Comparison of ENCODE assay signal across 7 mouse cellular contexts in the genomic region with DNA sequence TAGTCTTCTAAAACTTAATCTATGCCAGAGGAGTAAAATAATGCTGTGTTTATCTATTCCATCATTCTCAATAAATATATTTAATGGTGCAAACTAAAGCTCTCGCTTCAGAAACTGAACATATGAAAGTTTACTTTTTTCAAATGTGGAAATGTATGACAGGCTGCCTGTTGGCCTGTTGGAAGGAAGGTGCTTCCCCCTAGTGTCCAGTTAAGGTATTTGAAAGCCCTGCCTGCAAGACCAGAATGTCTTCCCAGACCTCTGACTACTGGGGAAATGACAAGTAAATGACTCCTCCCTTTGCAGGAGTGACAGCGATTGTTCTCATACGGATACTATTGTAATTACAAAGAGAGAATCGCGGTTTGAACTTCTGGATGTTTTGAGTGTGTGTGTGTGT. TPM values are rescaled to one million over a fixed set of nuclear protein-coding genes. Genes with fewer than 3 reads are reported as not detected.
A peak's percentile ranks its signal among the peaks of the same experiment; 100 is the strongest.
DNase-seq lines count a peak whose midpoint lies in the region; ATAC-seq and TF ChIP-seq lines count a peak whose summit lies in the region.

No protein-coding gene starts in this region.

- peak; percentile 81 for TF ChIP-seq CTCF in kidney, adult 2 months (conservative IDR thresholded peaks at IDR 0.05; ENCODE audit: insufficient read depth, insufficient read length, low read depth, low read length)
- TF ChIP-seq CTCF in liver, embryonic 14.5 days (IDR thresholded peaks at IDR 0.05; ENCODE audit: low read depth) = peak; percentile 77

- no peak overlapping the region for H3K4me3 ChIP-seq in forebrain, embryonic 15.5 days
- H3K4me3 ChIP-seq in kidney, adult 2 months (ENCODE audit: insufficient read depth, low read depth, low read length) = no peak overlapping the region
- no peak overlapping the region for H3K4me3 ChIP-seq in liver, embryonic 14.5 days (ENCODE audit: insufficient read depth in 1 of 2, low read depth in 2 of 2, low read length in 2 of 2)
- H3K4me3 ChIP-seq in neural tube, embryonic 14.5 days (ENCODE audit: low read depth, low read length) = no peak overlapping the region

- peak; percentile 92 for ATAC-seq in CD4-positive, CD25-positive, alpha-beta regulatory T cell, adult 4 months
- peak; percentile 81 for ATAC-seq in forebrain, embryonic 15.5 days (replicated peaks)
- ATAC-seq in liver, embryonic 14.5 days (ENCODE audit: insufficient read depth) = no peak
- ATAC-seq in neural tube, embryonic 14.5 days (ENCODE audit: low read depth) = peak; percentile 75; the same call in 1 of the 2 replicates

- H3K4me1 ChIP-seq in forebrain, embryonic 15.5 days = no peaks in the 10 kb centered on the region
- H3K4me1 ChIP-seq in kidney, adult 2 months (ENCODE audit: control insufficient read depth, insufficient read depth, low read length) = no peaks in the 10 kb centered on the region
- peaks cover 0 to 1% of the 10 kb centered on the region in 2 experiments; a peak in 1 of 4 replicates for H3K4me1 ChIP-seq in liver, embryonic 14.5 days (replicated peaks; ENCODE audit: control insufficient read depth in 2 of 2, insufficient read depth in 2 of 2, low read length in 1 of 2)
- no peaks in the 10 kb centered on the region for H3K4me1 ChIP-seq in neural tube, embryonic 14.5 days (ENCODE audit: control insufficient read depth, insufficient read depth, low read length)

- H3K27ac ChIP-seq in forebrain, embryonic 15.5 days (replicated peaks) = no peak overlapping the region
- no peak overlapping the region for H3K27ac ChIP-seq in kidney, adult 2 months (ENCODE audit: insufficient read depth, low read depth, low read length)
- no peak overlapping the region for H3K27ac ChIP-seq in liver, embryonic 14.5 days
- H3K27ac ChIP-seq in neural tube, embryonic 14.5 days (ENCODE audit: low read depth, low read length) = no peak overlapping the region

- H3K9ac ChIP-seq in forebrain, embryonic 15.5 days (replicated peaks) = no peak overlapping the region
- H3K9ac ChIP-seq in liver, embryonic 14.5 days (replicated peaks) = no peak overlapping the region
- H3K9ac ChIP-seq in neural tube, embryonic 14.5 days (replicated peaks; ENCODE audit: low read depth, low read length) = no peak overlapping the region

- 14% methylated on average over 5 of the region's 5 CpGs for WGBS in forebrain, embryonic 15.5 days
- 7% methylated on average over 5 of the region's 5 CpGs for WGBS in kidney, adult 2 months
- 12% methylated on average over 5 of the region's 5 CpGs for WGBS in liver, embryonic 14.5 days (ENCODE audit: insufficient replicate concordance)
- 13% methylated on average over 5 of the region's 5 CpGs for WGBS in neural tube, embryonic 14.5 days

- no peak overlapping the region for H3K4me2 ChIP-seq in forebrain, embryonic 15.5 days (replicated peaks)
- no peak overlapping the region for H3K4me2 ChIP-seq in liver, embryonic 14.5 days (ENCODE audit: low read depth)
- H3K4me2 ChIP-seq in neural tube, embryonic 14.5 days (ENCODE audit: low read depth, low read length) = no peak overlapping the region

- TF ChIP-seq EP300 in liver, embryonic 14.5 days (IDR thresholded peaks at IDR 0.05; ENCODE audit: low read depth) = no peak

- no peaks in the 10 kb centered on the region for H3K27me3 ChIP-seq in forebrain, embryonic 15.5 days
- H3K27me3 ChIP-seq in kidney, adult 2 months (replicated peaks; ENCODE audit: control insufficient read depth, insufficient read depth, low read length) = no peaks in the 10 kb centered on the region
- no peaks in the 10 kb centered on the region; the same call in 1 of the 2 replicates for H3K27me3 ChIP-seq in liver, embryonic 14.5 days (ENCODE audit: control insufficient read depth, insufficient read depth, low read length)
- no peaks in the 10 kb centered on the region for H3K27me3 ChIP-seq in neural tube, embryonic 14.5 days (ENCODE audit: control insufficient read depth, insufficient read depth, low read length)

- H3K36me3 ChIP-seq in forebrain, embryonic 15.5 days = no peaks in the 10 kb centered on the region
- H3K36me3 ChIP-seq in kidney, adult 2 months (ENCODE audit: control insufficient read depth, insufficient read depth, low read length) = no peaks in the 10 kb centered on the region
- no peaks in the 10 kb centered on the region for H3K36me3 ChIP-seq in liver, embryonic 14.5 days (replicated peaks; ENCODE audit: control insufficient read depth, insufficient read depth, low read depth)
- H3K36me3 ChIP-seq in neural tube, embryonic 14.5 days (ENCODE audit: control insufficient read depth, insufficient read depth, low read length) = no peaks in the 10 kb centered on the region

- H3K9me3 ChIP-seq in forebrain, embryonic 15.5 days = no peaks in the 10 kb centered on the region
- no peaks in the 10 kb centered on the region for H3K9me3 ChIP-seq in liver, embryonic 14.5 days (ENCODE audit: control insufficient read depth, low read length)
- H3K9me3 ChIP-seq in neural tube, embryonic 14.5 days (ENCODE audit: control insufficient read depth, low read length) = no peaks in the 10 kb centered on the region

- DNase-seq in A20 (ENCODE audit: low read depth, low spot score) = peak; percentile 89
- DNase-seq in c-Kit-positive CD71-negative TER-119-negative erythroid progenitor cells, embryonic 14.5 days (ENCODE audit: low read depth) = peak; percentile 43
- DNase-seq in kidney, adult 2 months = peak; percentile 80
- DNase-seq in liver, embryonic 14.5 days (ENCODE audit: low read depth in 3 of 3, low spot score in 3 of 3) = peak; percentile 20 to 39 (median 31)

- TF ChIP-seq POLR2A in kidney, adult 2 months (IDR thresholded peaks at IDR 0.05; ENCODE audit: low read depth, low read length) = no peak

RNA-seq across cellular contexts. Expression of a gene that starts 6.2 kb away (rescaled TPM):
- 10 to 100 TPM; 15.0 to 22.0 TPM for polyA plus RNA-seq in CD4-positive, CD25-positive, alpha-beta regulatory T cell, adult 4 months (2017; shearing (Covaris generic))
- 24.3 and 27.6 TPM in 2 replicates for polyA plus RNA-seq in forebrain, embryonic 15.5 days (2015; fragmentation: Nextera tagmentation; extraction: Ambion mirVana)
- 12.1 and 13.0 TPM in 2 replicates for polyA plus RNA-seq in kidney, adult 2 months (2012; rRNA removed)
- 4.7 and 5.4 TPM in 2 replicates for polyA plus RNA-seq in liver, embryonic 14.5 days (2012; rRNA removed)
- polyA plus RNA-seq in liver, embryonic 14.5 days (2014; fragmentation: Nextera tagmentation; extraction: Ambion mirVana) = 8.2 and 8.4 TPM in 2 replicates
- polyA plus RNA-seq in neural tube, embryonic 14.5 days (2014; fragmentation: Nextera tagmentation; extraction: Ambion mirVana) = 38.7 and 40.2 TPM in 2 replicates

Comparison
In these comparisons a context has a peak if more than half of its experiments do, and no peak if none do; other contexts are left out.
1. DNase-seq: peak in every context shown above with its lines; median percentile 89 in A20; 80 in kidney, adult 2 months; 43 in c-Kit-positive CD71-negative TER-119-negative erythroid progenitor cells, embryonic 14.5 days; 31 in liver, embryonic 14.5 days.